Mouse (Mus musculus) v-Abl transformed pro-B cells (cell line): ENCODE measurements around the gene Fmod.

Experiments
- in situ Hi-C, 2 experiments: fragments of 400-800 bp; cut with MboI; formaldehyde crosslinking; loops; one replicate each; pipeline ENCODE4 v1.15.1; 2025; ENCODE audit not compliant: unreplicated experiment in 2 of 2

Fmod gene

GRCm38 (mm10) chr1:134086811-134087398, 49.9 kb downstream of the Fmod start:
- in situ Hi-C loops, result loop anchor here in 1 of 2 experiments (25.0 kb wide), 2 partner anchors 1050 kb away; partner anchors contain the start of genes Arl8a, Mdm4, Pik3c2b and Ptpn7

- in situ Hi-C loops, result loop anchor here in 1 of 2 experiments (25.0 kb wide), 2 partner anchors 1048 to 1052 kb away; partner anchors contain the start of genes Arl8a, Mdm4, Pik3c2b and Ptpn7
Observed at GRCm38 (mm10) chr1:134089074-134089473, 52.0 kb downstream of the Fmod start.

DNA sequence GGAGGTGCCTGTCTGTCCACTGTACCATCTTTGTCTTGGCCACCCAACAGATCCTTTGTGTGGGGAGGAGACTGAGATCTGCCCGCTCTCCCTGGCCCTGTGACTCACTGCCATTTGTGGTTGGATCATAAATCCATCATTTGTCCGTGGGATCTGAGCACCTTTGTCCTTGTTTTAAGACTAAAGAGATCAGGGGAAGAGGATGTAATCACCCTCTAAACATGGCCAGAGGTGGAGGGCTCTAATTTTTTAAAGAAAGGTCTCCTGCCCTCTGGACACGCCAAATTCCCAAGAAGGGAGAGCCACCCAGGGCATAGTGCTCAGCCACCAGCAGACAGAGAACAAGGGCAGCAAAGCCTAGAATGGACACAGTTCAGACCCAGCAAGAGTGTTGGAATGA, 54.8 kb downstream of the Fmod start:
- in situ Hi-C loops, result loop anchor here in 1 of 2 experiments (25.0 kb wide), 2 partner anchors 1045 to 1055 kb away; partner anchors contain the start of genes Arl8a, Mdm4, Pik3c2b and Ptpn7

GRCm38 (mm10) chr1:134092368-134092767, 55.3 kb downstream of the Fmod start:
- in situ Hi-C loops, result loop anchor here in 1 of 2 experiments (25.0 kb wide), 2 partner anchors 1045 to 1055 kb away; partner anchors contain the start of genes Arl8a, Mdm4, Pik3c2b and Ptpn7

- in situ Hi-C loops, result loop anchor here in 1 of 2 experiments (25.0 kb wide), 2 partner anchors 1044 to 1056 kb away; partner anchors contain the start of genes Arl8a, Mdm4, Pik3c2b and Ptpn7
Observed at GRCm38 (mm10) chr1:134092852-134093770, 56.1 kb downstream of the Fmod start.

- in situ Hi-C loops, result loop anchor here in 1 of 2 experiments (25.0 kb wide), 2 partner anchors 1043 to 1057 kb away; partner anchors contain the start of genes Arl8a, Mdm4, Pik3c2b and Ptpn7
Observed at GRCm38 (mm10) chr1:134093771-134094526, 56.9 kb downstream of the Fmod start.

DNA sequence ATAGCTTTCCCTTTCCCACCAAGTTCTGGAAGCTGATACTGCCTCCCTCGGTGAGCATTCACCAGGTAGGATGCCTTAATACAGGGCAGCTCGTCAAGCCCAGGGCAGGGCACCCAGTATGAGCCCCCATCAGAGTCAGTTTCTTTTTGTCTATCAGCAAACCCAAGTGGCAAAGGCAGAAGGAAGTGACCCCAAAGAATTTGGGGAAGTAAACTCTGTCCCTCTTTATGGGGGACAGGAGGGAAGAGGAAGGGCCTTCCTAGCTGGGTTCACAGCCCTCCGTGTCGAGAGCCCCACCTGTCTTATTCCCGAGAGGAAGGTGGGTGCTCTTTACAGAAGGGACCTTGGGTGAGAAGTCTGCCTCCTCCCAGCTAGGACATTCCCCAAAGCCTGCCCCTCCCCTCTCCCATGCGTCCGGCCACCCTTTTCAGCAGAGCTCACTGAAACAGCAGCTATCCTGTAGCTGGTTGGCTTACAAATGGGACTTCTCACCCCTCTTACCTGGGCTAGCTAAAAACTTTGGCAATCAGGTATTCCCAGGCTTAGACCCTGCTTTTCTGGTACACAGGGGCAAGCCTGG, 58.1 kb downstream of the Fmod start:
- in situ Hi-C loops, result loop anchor here in 1 of 2 experiments (25.0 kb wide), 2 partner anchors 1042 to 1058 kb away; partner anchors contain the start of genes Arl8a, Mdm4, Pik3c2b and Ptpn7

GRCm38 (mm10) chr1:134095721-134096120, 58.7 kb downstream of the Fmod start:
- in situ Hi-C loops, result loop anchor here in 1 of 2 experiments (25.0 kb wide), 2 partner anchors 1042 to 1058 kb away; partner anchors contain the start of genes Arl8a, Mdm4, Pik3c2b and Ptpn7

- in situ Hi-C loops, result loop anchor here in 1 of 2 experiments (25.0 kb wide), 2 partner anchors 1041 to 1059 kb away; partner anchors contain the start of genes Arl8a, Mdm4, Pik3c2b and Ptpn7
Observed at GRCm38 (mm10) chr1:134096264-134096934, 59.3 kb downstream of the Fmod start.

DNA sequence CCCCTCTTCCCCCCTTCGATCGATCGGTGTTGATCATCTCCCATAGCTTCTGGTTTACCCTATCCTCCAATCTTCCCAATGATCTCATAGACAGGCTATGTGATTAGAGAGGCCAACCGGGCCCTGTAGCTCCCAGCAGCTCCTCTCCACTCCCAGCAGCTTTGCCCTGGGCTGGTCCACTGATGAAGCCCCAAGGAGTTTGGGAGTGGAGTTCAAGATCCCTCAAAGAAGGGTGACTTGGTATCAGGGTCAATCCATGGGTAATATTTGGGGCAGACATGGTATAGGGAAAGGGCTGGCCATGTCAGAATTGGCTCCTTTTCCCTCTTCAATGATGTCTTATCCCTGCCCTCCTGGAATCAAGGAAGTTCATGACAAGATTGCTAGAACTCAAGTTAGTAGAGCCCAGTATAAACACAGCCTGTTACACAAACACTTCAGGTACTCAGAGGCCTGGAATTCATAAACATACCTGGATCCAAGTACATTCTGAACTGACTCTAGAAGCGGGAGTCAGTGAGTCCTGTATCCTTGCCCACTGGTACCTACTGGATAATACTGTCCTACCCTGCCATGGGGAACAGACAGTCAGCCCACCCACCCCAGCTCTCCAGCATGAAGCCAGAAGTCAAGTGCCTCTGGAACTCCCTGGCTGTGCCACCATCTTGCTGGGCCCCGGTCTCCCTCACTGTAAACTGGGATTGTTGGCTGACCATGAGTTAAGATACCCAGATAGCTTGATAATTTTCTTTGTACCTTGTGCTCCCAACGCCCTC, 60.2 kb downstream of the Fmod start:
- in situ Hi-C loops, result loop anchor here in 1 of 2 experiments (25.0 kb wide), 2 partner anchors 1040 to 1060 kb away; partner anchors contain the start of genes Arl8a, Mdm4, Pik3c2b and Ptpn7
